Mouse (Mus musculus) embryonic stem cell, embryonic (primary cell): Measurements from ENCODE around the gene Slc25a40.

ENCODE experiments used
- CTCF ChIA-PET, 4 experiments: fragments of 300-600 bp in 2 of 4; fragments of 350-600 bp in 2 of 4; sonication (Branson Sonifier 250); formaldehyde crosslinking; loops; one replicate each; lab custom pipeline; 2022; ENCODE audit warnings: inconsistent platforms in 2 of 4; lab: Charles Lee
- POLR2A ChIA-PET, 4 experiments: fragments of 300-600 bp in 2 of 4; fragments of 350-600 bp in 2 of 4; sonication (Branson Sonifier 250); formaldehyde crosslinking; loops; one replicate each; lab custom pipeline; 2022; ENCODE audit warnings: antibody characterized with exemption in 4 of 4, inconsistent platforms in 1 of 4; lab: Charles Lee

The Slc25a40 gene

GRCm38 (mm10) chr5:8422157-8422931 lies at the start of gene Slc25a40, which contains the start of gene Dbf4:
Gene Slc25a40, plus strand, starts transcription at chr5:8422850.
Gene Dbf4, minus strand, starts transcription at chr5:8422716.
- CTCF ChIA-PET, result interaction anchor here in 1 of 4 experiments (0.6 kb wide), 1 partner anchor 55 kb away, joined by 15 read pairs; no protein-coding TSS in a partner anchor
- POLR2A ChIA-PET, result interaction anchor here in 3 of 4 experiments (0.6 to 6.5 kb wide), 27 partner anchors 9 to 678 kb away, joined by 3 to 172 read pairs (median 4); partner anchors contain the start of genes Adam22 (in 2 of the 3) and Tmem243 (in 1 of the 3)

DNA sequence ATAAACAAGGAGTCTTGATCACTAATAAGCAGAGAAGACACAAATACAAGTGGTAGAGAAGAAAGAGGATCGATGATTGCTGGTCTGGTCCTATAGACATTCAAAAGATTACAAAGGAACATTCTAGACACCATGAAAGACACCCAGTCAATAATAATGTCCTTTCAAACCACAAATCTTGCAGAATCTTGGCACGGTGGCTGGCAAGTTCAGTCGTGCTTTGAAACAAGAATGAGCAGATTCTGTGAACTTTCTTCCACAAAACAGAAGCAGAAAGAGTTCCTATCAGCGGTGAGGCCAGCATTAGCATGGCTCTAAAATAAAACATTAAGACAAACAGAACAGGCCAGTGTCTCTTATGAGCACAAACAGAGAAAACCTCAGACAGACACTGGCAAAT lies 49.2 kb upstream of the Slc25a40 start:
- POLR2A ChIA-PET, result interaction anchor here in 1 of 4 experiments (1.0 kb wide), 1 partner anchor 21 kb away, joined by 4 read pairs; no protein-coding TSS in a partner anchor
- CTCF ChIA-PET, result no interaction called here

DNA sequence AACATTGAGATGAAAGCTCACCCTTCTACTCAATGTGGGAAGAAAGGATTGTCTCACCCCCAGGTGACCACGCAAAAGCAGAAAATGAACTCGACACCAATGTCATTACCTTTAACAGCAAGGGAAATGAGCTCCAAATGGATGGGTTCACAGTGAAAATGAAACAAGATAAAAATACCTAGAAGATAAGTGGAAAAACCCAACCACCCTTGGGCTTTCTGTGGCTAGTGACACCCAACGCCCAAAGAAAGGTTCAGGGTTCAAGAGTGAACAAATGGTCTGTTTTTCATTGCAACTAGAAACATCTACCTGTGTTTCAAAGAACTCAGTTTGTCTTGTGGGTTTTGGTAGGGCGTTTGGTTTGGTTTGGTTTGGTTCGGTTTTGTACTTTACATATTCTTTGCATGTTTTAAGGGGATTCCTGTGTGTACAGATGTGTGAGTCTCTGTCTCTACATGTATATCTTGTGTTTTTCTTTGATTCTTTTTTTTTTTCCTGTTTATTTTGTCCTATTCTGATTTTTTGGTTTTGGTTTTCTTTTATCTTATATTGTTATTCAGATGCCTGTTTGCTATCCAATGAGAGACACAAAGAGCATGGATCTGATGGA lies 48.2 kb upstream of the Slc25a40 start:
- POLR2A ChIA-PET, result interaction anchor here in 1 of 4 experiments (1.0 kb wide), 1 partner anchor 20 kb away, joined by 4 read pairs; no protein-coding TSS in a partner anchor
- CTCF ChIA-PET, result no interaction called here

GRCm38 (mm10) chr5:8393891-8394583 lies 28.6 kb upstream of the Slc25a40 start:
- POLR2A ChIA-PET, result interaction anchor here in 2 of 4 experiments (0.6 to 3.6 kb wide), 14 partner anchors 9 to 45 kb away, joined by 3 to 20 read pairs (median 5); partner anchors contain the start of genes Dbf4 (in 1 of the 2) and Slc25a40 (in 1 of the 2)

GRCm38 (mm10) chr5:8397587-8398249 lies 24.9 kb upstream of the Slc25a40 start:
- CTCF ChIA-PET, result no interaction called here
- POLR2A ChIA-PET, result interaction anchor here in 2 of 4 experiments (0.9 to 1.8 kb wide), 10 partner anchors 10 to 40 kb away, joined by 3 to 7 read pairs (median 4); partner anchors contain the start of genes Adam22 (in 1 of the 2), Dbf4 (in 1 of the 2) and Slc25a40 (in 1 of the 2)

More at GRCm38 (mm10) chr5:8393891-8394583, 28.6 kb upstream of the Slc25a40 start:
- CTCF ChIA-PET, result interaction anchor here in 1 of 4 experiments (0.7 kb wide), 1 partner anchor 555 kb away, joined by 5 read pairs; no protein-coding TSS in a partner anchor

GRCm38 (mm10) chr5:8408746-8409145 lies 13.9 kb upstream of the Slc25a40 start:
- CTCF ChIA-PET, result interaction anchor here in 1 of 4 experiments (1.0 kb wide), 1 partner anchor 432 kb away, joined by 5 read pairs; no protein-coding TSS in a partner anchor
- POLR2A ChIA-PET, result interaction anchor here in 2 of 4 experiments (0.6 to 12.6 kb wide), 10 partner anchors 9 to 48 kb away, joined by 3 to 172 read pairs (median 5); partner anchors contain the start of genes Dbf4 (in 2 of the 2) and Slc25a40 (in 2 of the 2)

DNA sequence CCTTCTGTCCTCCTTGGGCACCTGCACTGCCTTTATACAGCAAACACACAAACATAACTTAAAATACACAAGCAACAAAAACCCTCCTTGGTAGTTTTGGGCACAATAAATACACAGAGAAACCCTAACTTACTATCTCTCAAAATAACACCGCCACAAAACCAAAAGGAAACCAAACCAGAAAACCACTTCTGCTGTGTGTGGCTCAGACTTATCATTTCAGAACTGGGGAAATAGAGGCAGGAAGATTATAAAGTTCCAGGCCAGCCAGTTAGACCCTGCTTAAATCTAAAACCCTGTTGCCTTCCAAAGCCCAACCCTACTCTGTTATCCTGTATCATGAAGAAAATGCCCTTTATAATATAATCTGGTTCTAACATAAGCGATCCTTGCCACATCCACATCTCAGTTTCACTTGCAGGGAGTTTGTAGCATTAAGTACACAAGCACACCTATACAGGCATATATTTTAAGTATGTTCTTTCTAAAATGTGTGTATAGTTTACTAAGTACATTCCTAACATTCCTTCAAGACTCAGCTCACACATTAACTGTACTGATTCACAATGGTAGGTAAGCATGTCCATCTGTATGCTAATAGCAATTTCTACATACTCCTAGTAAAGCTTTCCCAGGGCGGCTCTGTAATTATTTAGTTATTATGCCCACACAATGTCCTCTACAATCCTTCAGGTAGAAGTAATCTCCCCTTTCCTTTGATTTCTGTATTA lies 5.8 kb upstream of the Slc25a40 start:
- ChIA-PET CTCF (interaction anchor here in 1 of 4 experiments (0.6 kb wide), 1 partner anchor 18 kb away, joined by 3 read pairs; no protein-coding TSS in a partner anchor), POLR2A (interaction anchor here in 3 of 4 experiments (0.5 to 6.5 kb wide), 22 partner anchors 8 to 921 kb away, joined by 3 to 172 read pairs (median 4); partner anchors contain the start of genes Adam22 (in 2 of the 3) and Tmem243 (in 1 of the 3))

DNA sequence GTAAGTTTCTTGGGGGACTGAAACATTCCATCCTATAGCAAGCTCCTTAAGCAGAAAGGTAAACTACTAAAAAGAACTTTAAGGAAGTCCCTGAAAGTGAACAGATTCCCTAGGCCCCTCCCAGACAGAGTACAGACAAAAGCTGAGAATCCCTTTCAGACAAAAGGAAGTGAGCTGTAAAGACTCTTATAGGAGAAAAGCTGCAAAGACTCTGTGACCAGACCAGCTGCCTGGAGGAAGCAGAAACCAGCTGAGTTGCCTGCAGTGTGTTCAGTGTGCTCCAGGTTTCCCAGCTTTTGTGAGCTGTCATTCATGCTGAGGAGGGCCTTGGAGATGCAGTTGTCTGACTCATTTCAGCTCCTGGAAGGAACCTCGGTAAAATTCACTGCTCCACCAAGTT lies 5.2 kb upstream of the Slc25a40 start:
- POLR2A ChIA-PET, result interaction anchor here (0.5 to 6.5 kb wide), 26 partner anchors 9 to 920 kb away, joined by 3 to 172 read pairs (median 4); partner anchors contain the start of genes Adam22 (in 2 of the 4) and Tmem243 (in 1 of the 4)
- CTCF ChIA-PET, result interaction anchor here in 2 of 4 experiments (0.6 kb wide), 2 partner anchors 18 to 921 kb away, joined by 3 read pairs; no protein-coding TSS in a partner anchor

DNA sequence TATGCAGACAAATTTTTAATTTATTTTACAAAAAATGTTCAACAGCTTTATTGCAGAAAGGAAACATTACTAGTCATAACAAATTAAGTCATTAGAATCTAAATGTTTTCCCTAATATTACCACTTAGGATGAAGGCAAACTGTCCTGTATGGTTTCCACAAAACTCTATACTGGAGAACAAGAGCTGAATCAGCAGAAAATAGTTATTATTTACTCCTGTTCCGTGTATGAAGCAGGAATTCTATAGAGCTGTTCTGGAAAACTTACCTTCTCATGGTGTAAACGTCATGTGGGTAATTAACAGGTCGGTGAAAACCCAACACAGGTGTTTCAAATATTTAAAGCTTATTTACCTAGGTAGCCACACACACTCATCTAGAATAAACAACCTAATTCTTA lies 1.2 kb upstream of the Slc25a40 start:
- CTCF ChIA-PET, result no interaction called here
- POLR2A ChIA-PET, result interaction anchor here in 3 of 4 experiments (0.6 to 6.5 kb wide), 13 partner anchors 8 to 679 kb away, joined by 3 to 172 read pairs (median 5); partner anchors contain the start of genes Adam22 (in 1 of the 3) and Tmem243 (in 1 of the 3)

DNA sequence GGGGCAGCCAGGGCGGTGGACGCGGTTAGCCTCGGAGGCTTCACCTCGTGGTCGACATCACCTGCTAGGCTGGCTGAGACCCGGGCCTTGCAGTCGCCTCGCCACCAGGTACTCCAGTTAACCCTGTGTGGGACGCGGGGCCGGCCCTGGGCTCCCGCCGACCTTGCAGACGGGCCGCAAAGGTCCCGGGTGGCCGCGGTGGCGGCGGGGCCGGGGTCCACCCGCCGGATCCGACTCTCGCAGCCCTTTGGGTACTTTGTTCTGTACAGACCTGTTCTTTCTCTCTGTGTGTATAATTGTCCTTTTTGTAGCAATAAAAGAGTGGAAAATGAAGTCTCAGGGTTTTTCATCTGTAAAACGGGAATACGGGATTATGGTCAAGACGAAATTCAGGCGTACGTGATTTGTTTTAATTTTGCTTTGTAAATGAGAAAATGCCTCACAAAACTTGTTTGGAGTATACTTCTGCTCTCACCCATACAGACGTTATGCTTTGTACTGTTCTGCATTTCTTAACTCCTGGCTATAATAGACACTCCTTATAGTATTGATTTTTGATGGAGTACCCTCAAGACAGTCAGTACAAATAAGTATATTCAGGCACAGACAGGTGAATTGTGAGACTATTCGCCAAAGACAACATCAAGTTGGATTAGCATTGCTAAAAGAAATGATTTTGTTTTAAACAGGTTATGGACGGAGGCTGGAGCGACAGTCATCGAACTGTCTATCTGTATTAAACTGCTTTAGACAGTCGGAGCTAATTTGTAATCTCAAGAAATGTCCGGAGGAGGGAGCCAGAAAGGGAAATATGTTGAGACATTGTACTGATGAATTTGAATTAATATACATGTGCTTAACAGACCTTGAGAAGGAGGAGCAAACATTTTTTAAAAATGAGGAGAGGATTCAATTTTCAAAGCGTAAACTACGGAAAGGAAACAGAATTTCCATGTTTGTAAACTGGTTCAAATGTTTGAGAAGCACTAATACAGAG lies 580 bp downstream of the Slc25a40 start:
- ChIA-PET POLR2A (interaction anchor here in 3 of 4 experiments (0.6 to 6.5 kb wide), 53 partner anchors 8 to 739 kb away, joined by 3 to 172 read pairs (median 4); partner anchors contain the start of genes Dmtf1 (in 3 of the 3), Adam22 (in 2 of the 3), Crot (in 2 of the 3) and Tmem243 (in 2 of the 3)), CTCF (interaction anchor here in 2 of 4 experiments (0.6 to 0.7 kb wide), 3 partner anchors 53 to 418 kb away, joined by 3 to 15 read pairs (median 6); no protein-coding TSS in a partner anchor)

DNA sequence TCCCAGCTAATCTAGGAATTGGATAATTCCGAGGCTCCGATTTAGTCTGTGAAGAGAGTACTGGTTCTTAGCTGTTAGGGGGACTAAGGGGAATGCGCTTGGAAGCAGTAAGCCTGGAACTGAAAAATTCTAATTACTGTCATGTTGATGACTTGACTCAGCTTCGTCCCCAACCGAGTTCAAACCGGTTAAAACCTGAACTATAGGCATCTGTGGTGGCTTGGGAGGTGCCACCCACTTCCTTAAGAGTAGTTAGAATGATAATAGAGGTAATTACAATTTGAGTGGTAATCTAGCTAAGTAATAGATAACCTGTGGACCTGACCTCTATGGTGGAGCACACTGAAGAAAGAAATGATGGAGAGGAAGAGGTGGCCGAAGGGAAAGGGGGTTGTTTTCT lies 1.5 kb downstream of the Slc25a40 start:
- CTCF ChIA-PET, result interaction anchor here in 2 of 4 experiments (0.6 to 0.7 kb wide), 2 partner anchors 52 to 417 kb away, joined by 3 to 6 read pairs; no protein-coding TSS in a partner anchor

DNA sequence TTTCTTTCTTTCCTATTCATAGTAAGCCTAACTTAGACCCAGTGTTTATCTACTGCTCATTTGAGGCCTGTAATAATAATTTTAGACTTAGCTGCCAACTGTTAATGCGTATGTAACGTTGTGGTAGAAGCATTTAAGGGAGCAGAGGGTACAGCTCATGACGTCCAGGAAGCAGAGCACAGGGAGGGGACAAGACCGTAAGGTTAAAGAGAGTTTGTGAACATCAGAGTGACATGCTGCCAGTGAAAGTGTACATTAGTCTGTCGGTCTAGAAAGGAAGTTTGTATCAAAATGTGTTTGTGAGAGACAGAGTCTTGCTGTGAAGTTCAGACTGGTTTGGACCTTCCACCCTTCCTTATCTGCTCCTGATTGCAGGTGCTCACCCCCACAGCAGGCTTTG lies 3.2 kb downstream of the Slc25a40 start:
- ChIA-PET POLR2A (interaction anchor here in 1 of 4 experiments (0.7 to 1.6 kb wide), 5 partner anchors 11 to 633 kb away, joined by 3 to 11 read pairs (median 3); no protein-coding TSS in a partner anchor), CTCF (no interaction called here)

More for the DNA sequence above, 1.5 kb downstream of the Slc25a40 start:
- POLR2A ChIA-PET, result interaction anchor here in 3 of 4 experiments (0.6 to 2.3 kb wide), 34 partner anchors 9 to 738 kb away, joined by 3 to 12 read pairs (median 4); partner anchors contain the start of genes Dmtf1 (in 3 of the 3), Adam22 (in 2 of the 3), Crot (in 2 of the 3) and Tmem243 (in 2 of the 3)

DNA sequence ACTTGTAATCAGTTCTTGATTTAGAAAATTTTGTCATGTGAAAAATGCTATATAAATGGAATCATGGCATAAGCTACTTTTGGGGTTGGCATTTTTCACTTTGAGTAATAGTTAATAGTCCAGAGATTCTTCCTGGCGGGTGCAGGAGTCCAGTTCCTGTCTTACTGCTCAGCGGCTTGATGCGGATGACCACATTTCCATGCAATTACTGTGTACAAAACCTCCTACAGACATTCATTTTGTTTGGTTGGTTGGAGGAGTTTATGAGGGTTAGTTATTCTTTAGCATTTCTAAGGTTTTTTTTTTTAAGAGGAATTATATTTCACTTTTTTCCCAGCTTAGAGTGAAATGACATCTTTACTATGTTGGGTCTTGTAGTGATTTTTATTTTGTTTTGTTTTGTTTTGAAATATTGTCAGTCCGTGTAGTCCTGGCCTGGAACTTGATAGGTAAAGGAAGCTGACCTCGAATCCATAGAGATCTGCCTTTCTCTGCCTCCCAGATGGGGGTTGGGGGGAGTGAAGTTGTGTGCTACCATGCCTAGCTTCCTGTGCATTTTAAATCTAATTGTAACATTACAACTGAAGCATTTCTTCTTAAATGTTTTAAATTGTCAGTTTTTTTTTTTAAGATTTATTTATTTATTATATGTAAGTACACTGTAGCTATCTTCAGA lies 15.0 kb downstream of the Slc25a40 start:
- ChIA-PET CTCF (no interaction called here), POLR2A (interaction anchor here in 1 of 4 experiments (0.6 to 3.7 kb wide), 7 partner anchors 12 to 120 kb away, joined by 3 to 12 read pairs (median 5); partner anchors contain the start of genes Dbf4 and Slc25a40)

GRCm38 (mm10) chr5:8439095-8439494 lies 16.4 kb downstream of the Slc25a40 start:
- POLR2A ChIA-PET, result interaction anchor here in 1 of 4 experiments (0.9 to 3.7 kb wide), 2 partner anchors 14 to 15 kb away, joined by 3 to 12 read pairs; no protein-coding TSS in a partner anchor
- CTCF ChIA-PET, result no interaction called here
